In genomic region chr11:116215181-116215580, GRCm38 (mm10) we compare ENCODE assay signal across 12 mouse cellular contexts. TPM values are rescaled to one million over a fixed set of nuclear protein-coding genes. Genes with fewer than 3 reads are reported as not detected.
DNase-seq lines count a peak whose midpoint lies in the region; ATAC-seq and TF ChIP-seq lines count a peak whose summit lies in the region.
"Had no signal": no experiment of that assay in that cellular context is flagged by ENCODE, and none has a peak within 500 bp of the region (broad histone marks: within the 10 kb centered on the region; RNA-seq: fewer than 3 reads in every experiment).

No protein-coding gene starts in this region.

- no peak overlapping the region for H3K4me2 ChIP-seq in CH12.LX (ENCODE audit: insufficient read depth, low read depth, poor library complexity, severe bottlenecking)
- H3K4me2 ChIP-seq: hindbrain, embryonic 14.5 days; neural tube, embryonic 15.5 days; stomach, embryonic 15.5 days had no signal

- no peak for TF ChIP-seq CTCF in cerebellum, adult 2 months (IDR thresholded peaks at IDR 0.05; ENCODE audit: borderline replicate concordance, insufficient read depth, low read depth, low read length)
- peak; percentile 28 for TF ChIP-seq CTCF in left cerebral cortex, adult 2 months (IDR thresholded peaks at IDR 0.05)
- peak in 1 of 2 experiments; percentile 57; a peak in 3 of 4 replicates for TF ChIP-seq CTCF in CH12.LX (conservative IDR thresholded peaks at IDR 0.05 in 1 of 2, IDR thresholded peaks at IDR 0.05 in 1 of 2; ENCODE audit: low read depth in 2 of 2, low read length in 2 of 2)

- H3K9me3 ChIP-seq in CH12.LX (replicated peaks; ENCODE audit: low read length) = no peaks in the 10 kb centered on the region
- H3K9me3 ChIP-seq: neural tube, embryonic 15.5 days; stomach, embryonic 15.5 days had no signal

- H3K79me2 ChIP-seq in CH12.LX (replicated peaks; ENCODE audit: control insufficient read depth, extremely low read depth, insufficient read depth, poor library complexity, severe bottlenecking) = no peaks in the 10 kb centered on the region

- in situ Hi-C loops in CH12.LX (cut with MboI; ENCODE audit: low pct_ligation_motif_present, low pct_unique_long_range_greater_than_20kb, low sequenced_read_pairs) = no loop called here

- H3K36me3 ChIP-seq in CH12.LX (replicated peaks in 1 of 2; ENCODE audit: control insufficient read depth in 1 of 2, insufficient read depth in 1 of 2, low read length in 1 of 2) = peaks cover 9 to 34% of the 10 kb centered on the region in 2 experiments
- H3K36me3 ChIP-seq: neural tube, embryonic 15.5 days; stomach, embryonic 15.5 days had no signal

- intact Hi-C loops in left cerebral cortex, adult 2 months (cut with DNase I) = no loop called here

- peak; percentile 4 for TF ChIP-seq RAD21 in CH12.LX (IDR thresholded peaks at IDR 0.05; ENCODE audit: low read depth, low read length)

- 80% methylated on average over 7 of the region's 7 CpGs for WGBS in cerebellum, adult 2 months

- ATAC-seq in inflammation-experienced regulatory T-cells, adult 6 months = no peak

- no peak overlapping the region for H3K9ac ChIP-seq in CH12.LX (ENCODE audit: insufficient read depth, low read depth)
- H3K9ac ChIP-seq: hindbrain, embryonic 14.5 days; neural tube, embryonic 15.5 days; stomach, embryonic 15.5 days had no signal

- no peak for TF ChIP-seq EP300 in CH12.LX (IDR thresholded peaks at IDR 0.05; ENCODE audit: low read length)

- DNase-seq in cerebellum, postnatal 14 days = peak; percentile 23 to 66
- no peak for DNase-seq in cerebellum, adult 2 months
- DNase-seq in left cerebral cortex, adult 2 months (ENCODE audit: extremely low spot score in 1 of 2, low spot score in 2 of 2) = no peak
- DNase-seq in left cerebral cortex, adult 9 months (ENCODE audit: low spot score in 2 of 2) = no peak
- peak; percentile 56 for DNase-seq in CH12.LX (ENCODE audit: extremely low read depth)
- DNase-seq in lung, postnatal 14 days = peak; percentile 36
- DNase-seq in frontal cortex, adult 2 months (ENCODE audit: extremely low spot score in 1 of 2, low spot score in 1 of 2) = no peak
- DNase-seq: gastrocnemius, postnatal 14 days had no signal

- no peak overlapping the region for H3K27ac ChIP-seq in cerebellum, adult 2 months (ENCODE audit: insufficient read depth, low read length)
- H3K27ac ChIP-seq in left cerebral cortex, adult 2 months = no peak overlapping the region
- H3K27ac ChIP-seq in CH12.LX (ENCODE audit: insufficient read depth, low read depth) = no peak overlapping the region
- H3K27ac ChIP-seq: hindbrain, embryonic 14.5 days; neural tube, embryonic 15.5 days; stomach, embryonic 15.5 days had no signal

- no peak for TF ChIP-seq POLR2A in cerebellum, adult 2 months (IDR thresholded peaks at IDR 0.05; ENCODE audit: borderline replicate concordance, insufficient read depth, low read length)
- no peak for TF ChIP-seq POLR2A in CH12.LX (IDR thresholded peaks at IDR 0.05; ENCODE audit: low read depth, low read length)

- H3K4me1 ChIP-seq in cerebellum, adult 2 months (ENCODE audit: control insufficient read depth, insufficient read depth, low read length) = peaks cover 6% of the 10 kb centered on the region; the same call in 1 of the 2 replicates
- peaks cover 21 to 38% of the 10 kb centered on the region in 2 experiments for H3K4me1 ChIP-seq in CH12.LX (ENCODE audit: control insufficient read depth in 1 of 2, insufficient read depth in 2 of 2)

- dilution Hi-C loops in CH12.LX (cut with MboI; ENCODE audit: extremely low pct_ligation_motif_present, extremely low pct_unique_long_range_greater_than_20kb, low sequenced_read_pairs) = no loop called here

- no peaks in the 10 kb centered on the region for H3K27me3 ChIP-seq in cerebellum, adult 2 months (ENCODE audit: control insufficient read depth, insufficient read depth, low read length)
- H3K27me3 ChIP-seq in CH12.LX (replicated peaks) = no peaks in the 10 kb centered on the region
- H3K27me3 ChIP-seq: stomach, embryonic 15.5 days had no signal

- no peak overlapping the region for H3K4me3 ChIP-seq in cerebellum, adult 2 months (replicated peaks; ENCODE audit: insufficient read depth, low read depth, low read length)
- no peak overlapping the region for H3K4me3 ChIP-seq in left cerebral cortex, adult 2 months
- H3K4me3 ChIP-seq in CH12.LX (replicated peaks in 1 of 3; ENCODE audit: low read depth in 2 of 3, low read length in 2 of 3, poor library complexity in 1 of 3) = no peak overlapping the region
- H3K4me3 ChIP-seq: neural tube, embryonic 15.5 days; stomach, embryonic 15.5 days had no signal

TF ChIP-seq in CH12.LX, 34 proteins besides CTCF, POLR2A, EP300 and RAD21:
- TF ChIP-seq NRF1 (IDR thresholded peaks at IDR 0.05; ENCODE audit: low read depth, low read length) (no peak), SMC3 (IDR thresholded peaks at IDR 0.05; ENCODE audit: low read depth, low read length) (peak; percentile 20; the same call in 1 of the 2 replicates)

RNA-seq across cellular contexts. Expression of gene Acox1, which starts 16.3 kb away (rescaled TPM):
- 107 and 115 TPM in 2 replicates for polyA plus RNA-seq in cerebellum, adult 2 months (2012; rRNA removed)
- total RNA-seq in left cerebral cortex, adult 2 months (2021) = 100 to 1,000 TPM; 112 to 119 TPM
- 19.3 and 21.0 TPM in 2 replicates for total RNA-seq in CH12.LX (2012; rRNA removed)
- total RNA-seq in CH12.LX (2014; rRNA removed) = 17.1 and 18.7 TPM in 2 replicates
- polyA plus RNA-seq in CH12.LX (2012; ENCODE audit: insufficient read length, low read depth) = 20.3 and 20.4 TPM in 2 replicates
- 119 and 129 TPM in 2 replicates for polyA plus RNA-seq in frontal cortex, adult 2 months (2012; rRNA removed)
- polyA plus RNA-seq in inflammation-experienced regulatory T-cells, adult 6 months (2017; shearing (Covaris generic)) = 10 to 100 TPM; 10.3 to 14.2 (median 13.6) TPM

RNA-seq across cellular contexts. Expression of gene Ten1, which starts 16.5 kb away (rescaled TPM):
- polyA plus RNA-seq in cerebellum, adult 2 months (2012; rRNA removed) = 55.2 and 56.8 TPM in 2 replicates
- 10 to 100 TPM; 37.2 to 40.0 TPM for total RNA-seq in left cerebral cortex, adult 2 months (2021)
- total RNA-seq in CH12.LX (2012; rRNA removed) (76.5 and 77.4 TPM in 2 replicates), CH12.LX (2014; rRNA removed) (66.7 and 74.4 TPM in 2 replicates)
- 70.4 and 81.8 TPM in 2 replicates for polyA plus RNA-seq in CH12.LX (2012; ENCODE audit: insufficient read length, low read depth)
- polyA plus RNA-seq in frontal cortex, adult 2 months (2012; rRNA removed) = 50.9 and 51.0 TPM in 2 replicates
- polyA plus RNA-seq in inflammation-experienced regulatory T-cells, adult 6 months (2017; shearing (Covaris generic)) = 10 to 100 TPM; 49.0 to 66.5 (median 54.4) TPM

RNA-seq across cellular contexts. Expression of gene Evpl, which starts 22.7 kb away (rescaled TPM):
- polyA plus RNA-seq in cerebellum, adult 2 months (2012; rRNA removed) = 1.2 and 1.6 TPM in 2 replicates
- total RNA-seq in left cerebral cortex, adult 2 months (2021) = 1 to 10 TPM; 1.4 to 1.5 TPM
- 0.17 and 0.21 TPM in 2 replicates for total RNA-seq in CH12.LX (2012; rRNA removed)
- 0.09 TPM in 1 of 2 replicates, not detected in the other for total RNA-seq in CH12.LX (2014; rRNA removed)
- 0.20 and 0.23 TPM in 2 replicates for polyA plus RNA-seq in CH12.LX (2012; ENCODE audit: insufficient read length, low read depth)
- polyA plus RNA-seq in frontal cortex, adult 2 months (2012; rRNA removed) = 1.0 and 1.1 TPM in 2 replicates
- polyA plus RNA-seq in inflammation-experienced regulatory T-cells, adult 6 months (2017; shearing (Covaris generic)) = not detected

RNA-seq across cellular contexts. Expression of gene Fbf1, which starts 47.2 kb away (rescaled TPM):
- 81.1 and 83.0 TPM in 2 replicates for polyA plus RNA-seq in cerebellum, adult 2 months (2012; rRNA removed)
- total RNA-seq in left cerebral cortex, adult 2 months (2021) = 10 to 100 TPM; 85.5 to 87.1 TPM
- 44.8 and 45.5 TPM in 2 replicates for total RNA-seq in CH12.LX (2012; rRNA removed)
- 23.9 and 26.6 TPM in 2 replicates for total RNA-seq in CH12.LX (2014; rRNA removed)
- 39.0 and 40.7 TPM in 2 replicates for polyA plus RNA-seq in CH12.LX (2012; ENCODE audit: insufficient read length, low read depth)
- polyA plus RNA-seq in frontal cortex, adult 2 months (2012; rRNA removed) = 105 and 124 TPM in 2 replicates
- 1 to 10 TPM; 3.2 to 3.5 (median 3.3) TPM for polyA plus RNA-seq in inflammation-experienced regulatory T-cells, adult 6 months (2017; shearing (Covaris generic))

RNA-seq across cellular contexts. Expression of gene Srp68, which starts 58.8 kb away (rescaled TPM):
- 76.4 and 79.2 TPM in 2 replicates for polyA plus RNA-seq in cerebellum, adult 2 months (2012; rRNA removed)
- 10 to 100 TPM; 70.5 to 75.4 TPM for total RNA-seq in left cerebral cortex, adult 2 months (2021)
- total RNA-seq in CH12.LX (2012; rRNA removed) = 74.7 and 78.1 TPM in 2 replicates
- total RNA-seq in CH12.LX (2014; rRNA removed) = 49.3 and 53.2 TPM in 2 replicates
- 174 and 184 TPM in 2 replicates for polyA plus RNA-seq in CH12.LX (2012; ENCODE audit: insufficient read length, low read depth)
- polyA plus RNA-seq in frontal cortex, adult 2 months (2012; rRNA removed) = 63.4 and 63.9 TPM in 2 replicates
- polyA plus RNA-seq in inflammation-experienced regulatory T-cells, adult 6 months (2017; shearing (Covaris generic)) = 10 to 100 TPM; 40.4 to 44.2 (median 42.3) TPM

Comparison
In these comparisons a context has a peak if more than half of its experiments do, and no peak if none do; other contexts are left out.
1. DNase-seq: peak in cerebellum, postnatal 14 days (2 of 2), CH12.LX (single experiment) and lung, postnatal 14 days (single experiment); none in cerebellum, adult 2 months (0 of 2), left cerebral cortex, adult 2 months (0 of 2), left cerebral cortex, adult 9 months (0 of 2) and frontal cortex, adult 2 months (0 of 2).